Mouse (Mus musculus): ENCODE measurements around the gene Palld.

DNA sequence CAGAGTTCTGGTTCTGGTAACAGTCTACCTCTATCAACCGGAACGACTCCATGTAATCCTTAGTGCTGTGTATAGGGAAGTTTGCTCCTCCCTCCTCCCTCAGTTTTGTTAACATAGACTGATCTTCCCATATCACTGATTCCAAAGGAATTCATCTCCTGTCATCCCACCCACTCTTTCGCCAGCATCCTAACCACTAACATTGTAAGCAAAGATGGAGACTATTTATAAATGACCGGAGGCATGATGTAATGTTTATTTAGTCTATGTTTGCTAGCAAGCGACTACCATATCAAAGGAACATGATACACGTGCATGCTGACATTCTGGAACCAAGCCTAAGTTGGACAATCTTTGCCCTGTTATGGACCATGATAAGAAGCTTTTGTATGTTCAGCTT is 250.5 kb downstream of the Palld start:
- TF ChIP-seq GATA1 (IDR thresholded peaks at IDR 0.05; ENCODE audit: borderline replicate concordance, low read length) (no peak), FLI1 (IDR thresholded peaks at IDR 0.05; ENCODE audit: low read length) (no peak)
